Mouse (Mus musculus) natural killer cell, adult 2 months (primary cell): Measurements from ENCODE around the gene Crygs.

Experiments used
- DNase-seq, 2 experiments: peaks; one replicate each; pipeline ENCODE4 v3.0.0; 2022; ENCODE audit warnings: low spot score in 2 of 2

The Crygs gene

GRCm38 (mm10) chr16:22811477-22811876 lies at the start of gene Crygs:
Crygs (minus strand) TSS chr16:22811577.
- DNase-seq, result no peak

- peak; percentile 97 to 98 for DNase-seq
These were observed 46.2 kb upstream of the Crygs start, which contains the start of the genes Tbccd1 and Dnajb11 for GRCm38 (mm10) chr16:22857431-22858113. Tbccd1 (minus strand) TSS chr16:22857669. Dnajb11 (plus strand) TSS chr16:22857845.

GRCm38 (mm10) chr16:22856773-22857172 lies 45.4 kb upstream of the Crygs start:
- DNase-seq, result no peak

GRCm38 (mm10) chr16:22852709-22853108 lies 41.3 kb upstream of the Crygs start:
- DNase-seq, result no peak

- no peak for DNase-seq
These were observed 37.0 kb upstream of the Crygs start for GRCm38 (mm10) chr16:22848331-22848730.

- DNase-seq, result no peak
These were observed 36.3 kb upstream of the Crygs start for GRCm38 (mm10) chr16:22847686-22848085.

- no peak for DNase-seq
These were observed 34.1 kb upstream of the Crygs start for GRCm38 (mm10) chr16:22845481-22845880.

GRCm38 (mm10) chr16:22844834-22845233 lies 33.5 kb upstream of the Crygs start:
- DNase-seq, result no peak

GRCm38 (mm10) chr16:22844061-22844801 lies 32.9 kb upstream of the Crygs start:
- no peak for DNase-seq

GRCm38 (mm10) chr16:22842871-22843270 lies 31.5 kb upstream of the Crygs start:
- DNase-seq, result no peak

GRCm38 (mm10) chr16:22839146-22839857 lies 27.9 kb upstream of the Crygs start:
- no peak for DNase-seq

GRCm38 (mm10) chr16:22832932-22833525 lies 21.7 kb upstream of the Crygs start:
- no peak for DNase-seq

GRCm38 (mm10) chr16:22820731-22821130 lies 9.4 kb upstream of the Crygs start:
- DNase-seq, result no peak

- DNase-seq, result peak in 1 of 2 experiments; percentile 36
These were observed 3.8 kb downstream of the Crygs start for GRCm38 (mm10) chr16:22807468-22808070.

GRCm38 (mm10) chr16:22802786-22803185 lies 8.6 kb downstream of the Crygs start:
- DNase-seq, result no peak

GRCm38 (mm10) chr16:22800849-22801109 lies 10.6 kb downstream of the Crygs start:
- DNase-seq, result no peak

- DNase-seq, result no peak
These were observed 11.1 kb downstream of the Crygs start for GRCm38 (mm10) chr16:22800026-22800848.

GRCm38 (mm10) chr16:22798520-22798919 lies 12.9 kb downstream of the Crygs start:
- DNase-seq, result no peak

- DNase-seq, result no peak
These were observed 13.9 kb downstream of the Crygs start for GRCm38 (mm10) chr16:22797521-22797920.

- DNase-seq, result no peak
These were observed 15.9 kb downstream of the Crygs start for GRCm38 (mm10) chr16:22795497-22795896.

- no peak for DNase-seq
These were observed 20.1 kb downstream of the Crygs start for GRCm38 (mm10) chr16:22791235-22791634.
